Mouse (Mus musculus) myocyte (in vitro differentiated cells): ENCODE measurements around the gene Trpc2.

Experiments used
- CEBPB ChIP-seq: IDR thresholded peaks from 2 replicates; pipeline ENCODE4 v1.6.1; 2011; ENCODE audit warnings: mild to moderate bottlenecking, moderate library complexity; ENCODE audit not compliant: poor library complexity, insufficient read depth, severe bottlenecking
- MAX ChIP-seq: IDR thresholded peaks from one replicate; pipeline ENCODE4 v1.6.1; 2011; ENCODE audit warnings: low read depth, mild to moderate bottlenecking, control low read depth
- MYOD1 ChIP-seq, 3 experiments: IDR thresholded peaks; one replicate each; pipeline ENCODE4 v1.6.1; 2011; ENCODE audit warnings: control low read depth in 2 of 3, low read depth in 2 of 3, mild to moderate bottlenecking in 2 of 3, moderate library complexity in 1 of 3; ENCODE audit not compliant: insufficient read length in 2 of 3, control insufficient read depth in 1 of 3
- MYOG ChIP-seq, 3 experiments: IDR thresholded peaks; one replicate each; pipeline ENCODE4 v1.6.1; 2011; ENCODE audit warnings: control low read depth in 2 of 3, low read depth in 2 of 3, mild to moderate bottlenecking in 2 of 3; ENCODE audit not compliant: insufficient read length in 2 of 3, control insufficient read depth in 1 of 3, insufficient read depth in 1 of 3
- POLR2A ChIP-seq: IDR thresholded peaks from one replicate; pipeline ENCODE4 v1.6.1; 2011; ENCODE audit warnings: low read depth, mild to moderate bottlenecking, control low read depth, moderate library complexity; ENCODE audit not compliant: insufficient read length
- POLR2AphosphoS2 ChIP-seq: IDR thresholded peaks from one replicate; pipeline ENCODE4 v1.6.1; 2011; ENCODE audit warnings: low read depth, control low read depth; ENCODE audit not compliant: insufficient read length
- REST ChIP-seq: IDR thresholded peaks from one replicate; pipeline ENCODE4 v1.6.1; 2011; ENCODE audit warnings: mild to moderate bottlenecking, control low read depth, moderate library complexity; ENCODE audit not compliant: insufficient read depth, insufficient read length
- SRF ChIP-seq: IDR thresholded peaks from one replicate; pipeline ENCODE4 v1.6.1; 2011; ENCODE audit warnings: low read depth; ENCODE audit not compliant: control insufficient read depth, insufficient read length
- TCF3 ChIP-seq: IDR thresholded peaks from one replicate; pipeline ENCODE4 v1.6.1; 2011; ENCODE audit warnings: low read depth, control low read depth; ENCODE audit not compliant: insufficient read length
- USF1 ChIP-seq: IDR thresholded peaks from one replicate; pipeline ENCODE4 v1.6.1; 2011; ENCODE audit warnings: low read depth, mild to moderate bottlenecking, control low read depth, moderate library complexity

GRCm38 (mm10) chr7:102080311-102080710 is 2.6 kb upstream of the Trpc2 start:
- no peak for TF ChIP-seq POLR2A
- no peak for TF ChIP-seq MYOD1 (IDR thresholded peaks at IDR 0.05; ENCODE audit: control insufficient read depth in 1 of 3, insufficient read length in 2 of 3, low read depth in 2 of 3)
- TF ChIP-seq SRF, result no peak
- TF ChIP-seq TCF3, result no peak
- TF ChIP-seq REST, result no peak
- TF ChIP-seq MYOG (IDR thresholded peaks at IDR 0.05; ENCODE audit: control insufficient read depth in 1 of 3, insufficient read depth in 1 of 3, insufficient read length in 2 of 3, low read depth in 2 of 3), result no peak
- TF ChIP-seq USF1, result no peak
- TF ChIP-seq POLR2AphosphoS2, result no peak
- no peak for TF ChIP-seq CEBPB
- no peak for TF ChIP-seq MAX
